Mouse (Mus musculus): ENCODE data around the gene Anxa2. TPM values are rescaled to one million over a fixed set of nuclear protein-coding genes. Genes with fewer than 3 reads are reported as not detected.

The Anxa2 gene
- total RNA-seq, 1 experiment = 344 TPM

DNA sequence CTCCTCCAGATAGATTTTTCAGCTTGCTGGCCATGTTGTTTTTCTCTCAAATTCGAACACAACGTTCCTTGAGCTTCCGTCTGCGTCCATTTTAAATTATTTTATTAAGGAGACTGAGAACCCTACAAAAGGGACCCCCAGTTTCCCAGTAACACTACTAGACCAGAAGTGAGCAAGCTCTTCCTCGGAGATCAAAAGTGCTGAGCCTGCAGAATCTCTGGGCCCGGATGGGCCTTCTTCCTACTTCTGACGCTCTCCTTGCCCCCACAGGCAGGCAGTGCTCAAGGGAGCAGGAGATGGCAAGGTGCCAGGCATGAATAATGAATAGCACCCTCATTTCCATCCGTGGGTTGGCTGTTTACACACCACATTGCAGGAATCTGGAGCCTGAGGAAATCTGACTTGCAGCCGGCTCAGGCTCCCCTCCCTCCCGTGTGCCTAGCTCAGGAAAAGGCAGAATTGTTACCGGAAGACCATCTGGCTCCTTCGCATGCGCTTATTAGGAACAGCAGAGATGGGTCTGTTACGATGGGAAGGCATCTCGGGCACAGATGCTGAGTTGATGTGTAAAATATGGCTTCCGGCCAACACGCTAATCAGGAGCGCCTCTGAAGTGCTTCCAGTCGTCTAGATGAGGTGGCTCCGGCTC is 64.1 kb downstream of the Anxa2 start:
- TF ChIP-seq ZC3H11A (IDR thresholded peaks at IDR 0.05; ENCODE audit: borderline replicate concordance, low read depth, low read length) (no peak), CHD2 (IDR thresholded peaks at IDR 0.05; ENCODE audit: low read depth, low read length) (no peak), HCFC1 (IDR thresholded peaks at IDR 0.05; ENCODE audit: borderline replicate concordance, insufficient read depth, low read length) (no peak), MAFK (IDR thresholded peaks at IDR 0.05; ENCODE audit: insufficient read depth, low read depth, low read length) (peak; percentile 82), ZNF384 (IDR thresholded peaks at IDR 0.05; ENCODE audit: low read depth, low read length) (no peak)
- DNase-seq (ENCODE audit: low read depth, low spot score) = no peak
- Histone ChIP-seq H3K9ac (ENCODE audit: insufficient read depth, low read depth, low read length, poor library complexity, severe bottlenecking) (no peak overlapping the region), H3K9me3 (ENCODE audit: control insufficient read depth, insufficient read depth, low read depth, low read length) (no peaks in the 10 kb centered on the region), H3K4me3 (ENCODE audit: insufficient read depth in 1 of 2, low read depth in 1 of 2, low read length in 2 of 2, poor library complexity in 1 of 2, severe bottlenecking in 1 of 2) (no peak overlapping the region), H3K4me1 (ENCODE audit: control insufficient read depth in 2 of 2, insufficient read depth in 2 of 2, low read length in 2 of 2, poor library complexity in 1 of 2) (no peaks in the 10 kb centered on the region), H3K36me3 (ENCODE audit: control insufficient read depth, insufficient read depth, low read length, poor library complexity, severe bottlenecking) (no peaks in the 10 kb centered on the region), H3K27ac (ENCODE audit: insufficient read depth, low read depth, low read length, poor library complexity, severe bottlenecking) (no peak overlapping the region)
- in situ Hi-C loops (cut with MboI; ENCODE audit: low sequenced_read_pairs in 2 of 2, unreplicated experiment in 2 of 2) = no loop called here

Other genes with a start within 250 kb of the Anxa2 start
- gene Ice2, start 55.7 kb upstream of the Anxa2 start, total RNA-seq (2012; rRNA removed) = 9.5 and 10.0 TPM in 2 replicates